Mouse (Mus musculus): ENCODE data around the gene Grk6. TPM values are rescaled to one million over a fixed set of nuclear protein-coding genes. Genes with fewer than 3 reads are reported as not detected.

Gene Grk6
- polyA plus RNA-seq, 1 experiment from 2014 or later = 58.5 TPM

- no peaks in the 10 kb centered on the region for H3K9me3 ChIP-seq
- H3K4me1 ChIP-seq = peaks cover 90% of the 10 kb centered on the region
- peak overlapping the region; percentile 90 for H3K4me2 ChIP-seq (replicated peaks)
- WGBS = under 1% methylated on average over 54 of the region's 54 CpGs
- peak overlapping the region; percentile 86 for H3K9ac ChIP-seq (replicated peaks)
- 0 out of 2 replicates have a peak, but pooled peaks cover 2% of the 10 kb centered on the region for H3K27me3 ChIP-seq
- peak; percentile 57 for ATAC-seq (ENCODE audit: low FRiP score, low read depth)
- peaks cover 29% of the 10 kb centered on the region for H3K36me3 ChIP-seq
- peak overlapping the region; percentile 57 for H3K4me3 ChIP-seq
- peak overlapping the region; percentile 91 for H3K27ac ChIP-seq (replicated peaks)
Measured at GRCm38 (mm10) chr13:55471156-55471818, 26.4 kb downstream of the Grk6 start.

GRCm38 (mm10) chr13:55471819-55472131, 26.9 kb downstream of the Grk6 start:
- Histone ChIP-seq H3K27me3 (0 out of 2 replicates have a peak, but pooled peaks cover 2% of the 10 kb centered on the region), H3K36me3 (peaks cover 34% of the 10 kb centered on the region), H3K9me3 (no peaks in the 10 kb centered on the region), H3K4me3 (peak overlapping the region; percentile 57), H3K27ac (replicated peaks) (peak overlapping the region; percentile 91), H3K4me2 (replicated peaks) (peak overlapping the region; percentile 90), H3K9ac (replicated peaks) (peak overlapping the region; percentile 86), H3K4me1 (peaks cover 89% of the 10 kb centered on the region)
- ATAC-seq (ENCODE audit: low FRiP score, low read depth) = peak; percentile 38
- WGBS = 0% methylated on average over 31 of the region's 31 CpGs

- Histone ChIP-seq H3K9ac (replicated peaks) (peak overlapping the region; percentile 86), H3K4me1 (peaks cover 92% of the 10 kb centered on the region), H3K27me3 (0 out of 2 replicates have a peak, but pooled peaks cover 2% of the 10 kb centered on the region), H3K27ac (replicated peaks) (peak overlapping the region; percentile 91), H3K4me3 (peak overlapping the region; percentile 57), H3K9me3 (no peaks in the 10 kb centered on the region), H3K4me2 (replicated peaks) (peak overlapping the region; percentile 90), H3K36me3 (peaks cover 40% of the 10 kb centered on the region)
- peak; percentile 42 for ATAC-seq (ENCODE audit: low FRiP score, low read depth)
- under 1% methylated on average over 96 of the region's 103 CpGs for WGBS
Measured at GRCm38 (mm10) chr13:55472132-55473022, 27.5 kb downstream of the Grk6 start.

GRCm38 (mm10) chr13:55473076-55473831, 28.4 kb downstream of the Grk6 start:
- H3K27me3 ChIP-seq = no peaks in the 10 kb centered on the region
- H3K4me1 ChIP-seq = peaks cover 87% of the 10 kb centered on the region
- peak overlapping the region; percentile 90 for H3K4me2 ChIP-seq (replicated peaks)
- no peak for ATAC-seq (ENCODE audit: low FRiP score, low read depth)
- H3K27ac ChIP-seq (replicated peaks) = peak overlapping the region; percentile 91
- H3K9ac ChIP-seq (replicated peaks) = peak overlapping the region; percentile 86
- H3K36me3 ChIP-seq = peaks cover 48% of the 10 kb centered on the region
- H3K4me3 ChIP-seq = peak overlapping the region; percentile 57
- no peaks in the 10 kb centered on the region for H3K9me3 ChIP-seq
- 16% methylated on average over 18 of the region's 18 CpGs for WGBS

GRCm38 (mm10) chr13:55473961-55474360, 29.1 kb downstream of the Grk6 start:
- peaks cover 80% of the 10 kb centered on the region for H3K4me1 ChIP-seq
- H3K4me3 ChIP-seq = no peak overlapping the region
- H3K27me3 ChIP-seq = no peaks in the 10 kb centered on the region
- no peaks in the 10 kb centered on the region for H3K9me3 ChIP-seq
- no peak for ATAC-seq (ENCODE audit: low FRiP score, low read depth)
- no peak overlapping the region for H3K4me2 ChIP-seq (replicated peaks)
- 65% methylated on average over 11 of the region's 11 CpGs for WGBS
- H3K9ac ChIP-seq (replicated peaks) = no peak overlapping the region
- peaks cover 53% of the 10 kb centered on the region for H3K36me3 ChIP-seq
- H3K27ac ChIP-seq (replicated peaks) = peak overlapping the region; percentile 57

- peak; percentile 8; the same call in 1 of the 2 replicates for ATAC-seq (ENCODE audit: low FRiP score, low read depth)
- Histone ChIP-seq H3K36me3 (peaks cover 60% of the 10 kb centered on the region), H3K4me1 (peaks cover 73% of the 10 kb centered on the region), H3K27me3 (no peaks in the 10 kb centered on the region), H3K27ac (replicated peaks) (peak overlapping the region; percentile 82), H3K4me2 (replicated peaks) (peak overlapping the region; percentile 19; the same call in 1 of the 2 replicates), H3K9ac (replicated peaks) (peak overlapping the region; percentile 43; the same call in 1 of the 2 replicates), H3K4me3 (no peak overlapping the region), H3K9me3 (no peaks in the 10 kb centered on the region)
- 15% methylated on average over 4 of the region's 5 CpGs for WGBS
Measured at GRCm38 (mm10) chr13:55474621-55475069, 29.8 kb downstream of the Grk6 start.

GRCm38 (mm10) chr13:55475750-55476149, 30.9 kb downstream of the Grk6 start:
- Histone ChIP-seq H3K4me2 (replicated peaks) (no peak overlapping the region), H3K36me3 (peaks cover 71% of the 10 kb centered on the region), H3K4me1 (peaks cover 62% of the 10 kb centered on the region), H3K27ac (replicated peaks) (peak overlapping the region; percentile 50; the same call in 1 of the 2 replicates), H3K27me3 (no peaks in the 10 kb centered on the region), H3K4me3 (no peak overlapping the region), H3K9me3 (no peaks in the 10 kb centered on the region), H3K9ac (replicated peaks) (no peak overlapping the region)
- no peak for ATAC-seq (ENCODE audit: low FRiP score, low read depth)
- 90% methylated on average over 5 of the region's 5 CpGs for WGBS

GRCm38 (mm10) chr13:55476256-55476655, 31.4 kb downstream of the Grk6 start:
- H3K4me1 ChIP-seq = peaks cover 57% of the 10 kb centered on the region
- H3K4me3 ChIP-seq = no peak overlapping the region
- peaks cover 76% of the 10 kb centered on the region for H3K36me3 ChIP-seq
- no peaks in the 10 kb centered on the region for H3K9me3 ChIP-seq
- ATAC-seq (ENCODE audit: low FRiP score, low read depth) = no peak
- WGBS = 94% methylated on average over 8 of the region's 8 CpGs
- peak overlapping the region; percentile 50 for H3K27ac ChIP-seq (replicated peaks)
- H3K4me2 ChIP-seq (replicated peaks) = no peak overlapping the region
- H3K27me3 ChIP-seq = no peaks in the 10 kb centered on the region
- H3K9ac ChIP-seq (replicated peaks) = 0 out of 2 replicates have a peak overlapping the region, but pooled peaks have one; percentile 28

- no peak overlapping the region for H3K9ac ChIP-seq (replicated peaks)
- H3K4me1 ChIP-seq = peaks cover 53% of the 10 kb centered on the region
- no peaks in the 10 kb centered on the region for H3K9me3 ChIP-seq
- no peak overlapping the region for H3K27ac ChIP-seq (replicated peaks)
- H3K4me2 ChIP-seq (replicated peaks) = no peak overlapping the region
- no peak overlapping the region for H3K4me3 ChIP-seq
- no peak for ATAC-seq (ENCODE audit: low FRiP score, low read depth)
- H3K27me3 ChIP-seq = no peaks in the 10 kb centered on the region
- WGBS = 77% methylated on average over 16 of the region's 16 CpGs
- H3K36me3 ChIP-seq = peaks cover 89% of the 10 kb centered on the region
Measured at GRCm38 (mm10) chr13:55477492-55477891, 32.6 kb downstream of the Grk6 start.

GRCm38 (mm10) chr13:55478036-55478435, 33.2 kb downstream of the Grk6 start:
- no peak overlapping the region for H3K4me2 ChIP-seq (replicated peaks)
- ATAC-seq (ENCODE audit: low FRiP score, low read depth) = no peak
- no peak overlapping the region for H3K4me3 ChIP-seq
- no peak overlapping the region for H3K27ac ChIP-seq (replicated peaks)
- no peaks in the 10 kb centered on the region for H3K27me3 ChIP-seq
- no peak overlapping the region for H3K9ac ChIP-seq (replicated peaks)
- peaks cover 53% of the 10 kb centered on the region for H3K4me1 ChIP-seq
- H3K36me3 ChIP-seq = peaks cover 94% of the 10 kb centered on the region
- 50% methylated on average over 5 of the region's 5 CpGs for WGBS
- no peaks in the 10 kb centered on the region for H3K9me3 ChIP-seq

GRCm38 (mm10) chr13:55479008-55479407, 34.1 kb downstream of the Grk6 start:
- 85% methylated on average over 7 of the region's 7 CpGs for WGBS
- Histone ChIP-seq H3K27me3 (no peaks in the 10 kb centered on the region), H3K27ac (replicated peaks) (no peak overlapping the region), H3K4me3 (no peak overlapping the region), H3K4me1 (peaks cover 53% of the 10 kb centered on the region), H3K9ac (replicated peaks) (no peak overlapping the region), H3K36me3 (peaks cover 89% of the 10 kb centered on the region), H3K9me3 (no peaks in the 10 kb centered on the region), H3K4me2 (replicated peaks) (no peak overlapping the region)
- ATAC-seq (ENCODE audit: low FRiP score, low read depth) = no peak

All from midbrain, embryonic 12.5 days (tissue).